Mouse (Mus musculus) lung, embryonic 15.5 days (tissue): ENCODE measurements at regions not wholly inside any gene's neighbourhood (a gene's known extent, or its start where the extent isn't known, plus 50 kb on each side); places are given as distances from the start of the nearest gene placed in this dataset.
"Not testable (repeated sequence)": the region's sequence is repeated elsewhere in the genome, so short reads cannot be mapped to it uniquely, and the experiment has no call there.

Source experiments
- ATAC-seq: fragments of 200-750 bp; cut with Nextera tagmentation; 2 replicates; pipeline ENCODE4 v1.8.0; 2017; ENCODE audit warnings: moderate number of reproducible peaks, borderline replicate concordance; ENCODE audit not compliant: low FRiP score, low TSS enrichment; ENCODE audit errors: extremely low read depth
- H3K27ac ChIP-seq: fragments of 300-500 bp; sonication (generic); 2 replicates; pipeline ENCODE4 v1.5.1; 2015; ENCODE audit warnings: moderate library complexity, mild to moderate bottlenecking, inconsistent platforms
- H3K27me3 ChIP-seq: fragments of 300-500 bp; sonication (generic); 2 replicates; pipeline ENCODE4 v1.6.1; 2015; ENCODE audit warnings: inconsistent platforms
- H3K36me3 ChIP-seq: fragments of 300-500 bp; sonication (generic); 2 replicates; pipeline ENCODE4 v1.6.1; 2015; ENCODE audit warnings: inconsistent platforms
- H3K4me1 ChIP-seq: fragments of 300-500 bp; sonication (generic); 2 replicates; pipeline ENCODE4 v1.6.1; 2015; ENCODE audit warnings: inconsistent platforms
- H3K4me2 ChIP-seq: fragments of 300-500 bp; sonication (generic); 2 replicates; pipeline ENCODE4 v1.6.1; 2015; ENCODE audit warnings: inconsistent platforms, mild to moderate bottlenecking, moderate library complexity
- H3K4me3 ChIP-seq: fragments of 300-500 bp; sonication (generic); 2 replicates; pipeline ENCODE4 v1.5.1; 2015; ENCODE audit warnings: mild to moderate bottlenecking, inconsistent platforms
- H3K9ac ChIP-seq: fragments of 300-500 bp; sonication (generic); 2 replicates; pipeline ENCODE4 v1.6.1; 2015; ENCODE audit warnings: inconsistent platforms
- H3K9me3 ChIP-seq: fragments of 300-500 bp; sonication (generic); 2 replicates; pipeline ENCODE4 v1.6.1; 2016; ENCODE audit warnings: inconsistent platforms
- WGBS: fragments of 180-500 bp; shearing (Covaris S2); methylation state at CpG from one replicate; pipeline ENCODE4 v1.1.7; 2015; 5-methylcytosine and 5-hydroxymethylcytosine counted together

- no peaks in the 10 kb centered on the region for H3K9me3 ChIP-seq
- 0 out of 2 replicates have a peak, but pooled peaks cover 5% of the 10 kb centered on the region for H3K4me1 ChIP-seq
- H3K27me3 ChIP-seq = no peaks in the 10 kb centered on the region
- no peak overlapping the region for H3K9ac ChIP-seq
- H3K4me3 ChIP-seq = no peak overlapping the region
- 59% methylated on average over 11 of the region's 11 CpGs for WGBS
- ATAC-seq = no peak; the same call in 1 of the 2 replicates
- no peaks in the 10 kb centered on the region for H3K36me3 ChIP-seq
- H3K27ac ChIP-seq = no peak overlapping the region
- no peak overlapping the region for H3K4me2 ChIP-seq
Observed at GRCm38 (mm10) chr14:120762733-120763132, 148.3 kb upstream of the Ipo5 start.

- no peak for ATAC-seq
- Histone ChIP-seq H3K27ac (no peak overlapping the region), H3K4me3 (no peak overlapping the region), H3K9me3 (no peaks in the 10 kb centered on the region), H3K9ac (no peak overlapping the region), H3K36me3 (no peaks in the 10 kb centered on the region), H3K27me3 (no peaks in the 10 kb centered on the region), H3K4me2 (no peak overlapping the region), H3K4me1 (0 out of 2 replicates have a peak, but pooled peaks cover 5% of the 10 kb centered on the region)
- 82% methylated on average over 5 of the region's 5 CpGs for WGBS
Observed at GRCm38 (mm10) chr14:120763796-120764195, 147.2 kb upstream of the Ipo5 start.

GRCm38 (mm10) chr14:120764386-120764785, 146.6 kb upstream of the Ipo5 start:
- WGBS = 63% methylated on average over 3 of the region's 3 CpGs
- no peaks in the 10 kb centered on the region for H3K36me3 ChIP-seq
- no peak overlapping the region for H3K27ac ChIP-seq
- no peaks in the 10 kb centered on the region for H3K27me3 ChIP-seq
- H3K4me1 ChIP-seq = 0 out of 2 replicates have a peak, but pooled peaks cover 5% of the 10 kb centered on the region
- no peaks in the 10 kb centered on the region for H3K9me3 ChIP-seq
- no peak overlapping the region for H3K9ac ChIP-seq
- no peak overlapping the region for H3K4me2 ChIP-seq
- no peak overlapping the region for H3K4me3 ChIP-seq
- ATAC-seq = no peak

GRCm38 (mm10) chr14:120766451-120766850, 144.6 kb upstream of the Ipo5 start:
- Histone ChIP-seq H3K4me2 (no peak overlapping the region), H3K9me3 (no peaks in the 10 kb centered on the region), H3K9ac (no peak overlapping the region), H3K36me3 (no peaks in the 10 kb centered on the region), H3K4me1 (0 out of 2 replicates have a peak, but pooled peaks cover 5% of the 10 kb centered on the region), H3K27me3 (no peaks in the 10 kb centered on the region), H3K27ac (no peak overlapping the region), H3K4me3 (no peak overlapping the region)
- ATAC-seq = no peak
- WGBS = 82% methylated on average over 5 of the region's 5 CpGs

- no peak for ATAC-seq
- no peaks in the 10 kb centered on the region for H3K9me3 ChIP-seq
- no peak overlapping the region for H3K4me3 ChIP-seq
- no peak overlapping the region for H3K9ac ChIP-seq
- no peaks in the 10 kb centered on the region for H3K27me3 ChIP-seq
- no peaks in the 10 kb centered on the region for H3K36me3 ChIP-seq
- H3K4me1 ChIP-seq = 0 out of 2 replicates have a peak, but pooled peaks cover 2% of the 10 kb centered on the region
- H3K4me2 ChIP-seq = no peak overlapping the region
- no peak overlapping the region for H3K27ac ChIP-seq
- WGBS = 64% methylated on average over 3 of the region's 3 CpGs
Observed at GRCm38 (mm10) chr14:120770579-120770978, 140.4 kb upstream of the Ipo5 start.

GRCm38 (mm10) chr14:120773001-120773400, 138.0 kb upstream of the Ipo5 start:
- WGBS = 67% methylated on average over 4 of the region's 4 CpGs
- H3K4me1 ChIP-seq, H3K4me2 ChIP-seq, H3K4me3 ChIP-seq, H3K27ac ChIP-seq, H3K9ac ChIP-seq, ATAC-seq, H3K36me3 ChIP-seq, H3K9me3 ChIP-seq, H3K27me3 ChIP-seq: not testable (repeated sequence)

GRCm38 (mm10) chr14:120791828-120792554, 119.0 kb upstream of the Ipo5 start:
- H3K4me3 ChIP-seq = no peak overlapping the region
- H3K27me3 ChIP-seq = no peaks in the 10 kb centered on the region
- 77% methylated on average over 4 of the region's 4 CpGs for WGBS
- H3K36me3 ChIP-seq = no peaks in the 10 kb centered on the region
- H3K27ac ChIP-seq = no peak overlapping the region
- no peak for ATAC-seq
- no peak overlapping the region for H3K9ac ChIP-seq
- H3K9me3 ChIP-seq = no peaks in the 10 kb centered on the region
- no peaks in the 10 kb centered on the region for H3K4me1 ChIP-seq
- no peak overlapping the region for H3K4me2 ChIP-seq

- H3K27ac ChIP-seq = no peak overlapping the region
- H3K9ac ChIP-seq = no peak overlapping the region
- no peaks in the 10 kb centered on the region for H3K36me3 ChIP-seq
- no peak for ATAC-seq
- H3K4me1 ChIP-seq = no peaks in the 10 kb centered on the region
- WGBS = 56% methylated on average over 7 of the region's 7 CpGs
- H3K9me3 ChIP-seq = no peaks in the 10 kb centered on the region
- H3K27me3 ChIP-seq = no peaks in the 10 kb centered on the region
- no peak overlapping the region for H3K4me2 ChIP-seq
- H3K4me3 ChIP-seq = no peak overlapping the region
Observed at GRCm38 (mm10) chr14:120797916-120798490, 113.0 kb upstream of the Ipo5 start.

- peaks cover 20% of the 10 kb centered on the region for H3K4me1 ChIP-seq
- no peaks in the 10 kb centered on the region for H3K36me3 ChIP-seq
- H3K4me3 ChIP-seq = no peak overlapping the region
- H3K4me2 ChIP-seq = no peak overlapping the region
- no peak overlapping the region for H3K9ac ChIP-seq
- H3K27ac ChIP-seq = no peak overlapping the region
- no peak for ATAC-seq
- no peaks in the 10 kb centered on the region for H3K9me3 ChIP-seq
- H3K27me3 ChIP-seq = no peaks in the 10 kb centered on the region
- 74% methylated on average over 6 of the region's 6 CpGs for WGBS
Observed at GRCm38 (mm10) chr14:120803191-120803590, 107.8 kb upstream of the Ipo5 start.

- H3K27me3 ChIP-seq = no peaks in the 10 kb centered on the region
- H3K4me3 ChIP-seq = no peak overlapping the region
- H3K4me2 ChIP-seq = 0 out of 2 replicates have a peak overlapping the region, but pooled peaks have one; percentile 17
- peak overlapping the region; percentile 95 for H3K27ac ChIP-seq
- H3K36me3 ChIP-seq = no peaks in the 10 kb centered on the region
- no peak for ATAC-seq
- 35% methylated on average over 12 of the region's 12 CpGs for WGBS
- no peaks in the 10 kb centered on the region for H3K9me3 ChIP-seq
- H3K4me1 ChIP-seq = peaks cover 20% of the 10 kb centered on the region
- no peak overlapping the region for H3K9ac ChIP-seq
Observed at GRCm38 (mm10) chr14:120803739-120804138, 107.3 kb upstream of the Ipo5 start.

- Histone ChIP-seq H3K4me3 (no peak overlapping the region), H3K27ac (peak overlapping the region; percentile 95), H3K27me3 (no peaks in the 10 kb centered on the region), H3K9me3 (no peaks in the 10 kb centered on the region), H3K4me2 (peak overlapping the region; percentile 17; the same call in 1 of the 2 replicates), H3K9ac (no peak overlapping the region), H3K36me3 (no peaks in the 10 kb centered on the region), H3K4me1 (peaks cover 20% of the 10 kb centered on the region)
- no peak for ATAC-seq
- WGBS = 29% methylated on average over 7 of the region's 7 CpGs
Observed at GRCm38 (mm10) chr14:120804183-120804848, 106.7 kb upstream of the Ipo5 start.

- Histone ChIP-seq H3K27ac (peak overlapping the region; percentile 95), H3K4me3 (no peak overlapping the region), H3K36me3 (no peaks in the 10 kb centered on the region), H3K4me1 (peaks cover 20% of the 10 kb centered on the region), H3K27me3 (no peaks in the 10 kb centered on the region), H3K9ac (no peak overlapping the region), H3K4me2 (no peak overlapping the region), H3K9me3 (no peaks in the 10 kb centered on the region)
- ATAC-seq = peak; percentile 85
- WGBS = 36% methylated on average over 6 of the region's 6 CpGs
Observed at GRCm38 (mm10) chr14:120805137-120805536, 105.9 kb upstream of the Ipo5 start.
